Mouse (Mus musculus): ENCODE data around the gene Tctn1.

GRCm38 (mm10) chr5:122293131-122293530 is 28.9 kb upstream of the Tctn1 start:
- TF ChIP-seq CTCF (IDR thresholded peaks at IDR 0.05; ENCODE audit: borderline replicate concordance, control insufficient read depth, extremely low read depth, insufficient read depth, low read length, poor library complexity), result no peak
- TF ChIP-seq POLR2A (IDR thresholded peaks at IDR 0.05; ENCODE audit: control insufficient read depth, extremely low read depth, insufficient read depth, low read length, poor library complexity), result no peak

All from thymus, adult 2 months (tissue).